Mouse (Mus musculus): ENCODE results near the gene S100a5.

The S100a5 gene

DNA sequence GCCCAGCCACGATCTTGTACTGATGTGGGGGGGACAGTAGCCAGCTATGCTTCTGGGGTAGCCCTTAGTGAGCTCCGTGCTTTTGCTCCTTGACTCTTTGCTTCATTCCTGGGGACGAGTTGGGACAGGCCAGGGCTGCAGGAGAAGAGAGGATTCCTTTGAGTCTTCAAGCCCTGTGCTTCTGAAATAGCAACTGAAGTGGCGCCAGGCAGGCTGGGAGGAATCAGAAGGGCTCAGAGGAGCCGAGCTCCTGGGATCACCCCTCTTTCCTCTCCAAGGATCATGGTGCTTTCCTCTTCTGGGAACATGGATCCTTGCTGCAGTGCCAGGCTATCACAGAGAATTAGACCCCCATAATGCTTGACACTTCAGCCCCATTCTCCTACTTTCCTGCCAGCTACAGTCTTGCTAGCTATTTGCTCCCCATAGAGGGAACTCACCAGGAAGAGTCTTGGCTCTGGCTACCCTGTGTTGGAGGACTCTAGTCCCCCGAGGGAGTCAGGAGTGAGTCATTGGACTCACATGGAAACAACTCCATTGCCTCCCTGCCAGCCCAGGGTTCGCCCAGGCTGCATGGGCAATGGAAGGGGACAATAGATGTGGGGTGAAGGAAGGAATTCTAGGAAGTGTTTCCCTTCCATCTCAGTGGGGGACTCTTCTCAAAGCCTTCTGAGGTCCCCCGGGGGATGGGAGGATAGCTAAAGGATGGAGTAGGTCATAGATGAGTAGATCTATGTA, 7.7 kb upstream of the S100a5 start:
- no peak for DNase-seq

DNA sequence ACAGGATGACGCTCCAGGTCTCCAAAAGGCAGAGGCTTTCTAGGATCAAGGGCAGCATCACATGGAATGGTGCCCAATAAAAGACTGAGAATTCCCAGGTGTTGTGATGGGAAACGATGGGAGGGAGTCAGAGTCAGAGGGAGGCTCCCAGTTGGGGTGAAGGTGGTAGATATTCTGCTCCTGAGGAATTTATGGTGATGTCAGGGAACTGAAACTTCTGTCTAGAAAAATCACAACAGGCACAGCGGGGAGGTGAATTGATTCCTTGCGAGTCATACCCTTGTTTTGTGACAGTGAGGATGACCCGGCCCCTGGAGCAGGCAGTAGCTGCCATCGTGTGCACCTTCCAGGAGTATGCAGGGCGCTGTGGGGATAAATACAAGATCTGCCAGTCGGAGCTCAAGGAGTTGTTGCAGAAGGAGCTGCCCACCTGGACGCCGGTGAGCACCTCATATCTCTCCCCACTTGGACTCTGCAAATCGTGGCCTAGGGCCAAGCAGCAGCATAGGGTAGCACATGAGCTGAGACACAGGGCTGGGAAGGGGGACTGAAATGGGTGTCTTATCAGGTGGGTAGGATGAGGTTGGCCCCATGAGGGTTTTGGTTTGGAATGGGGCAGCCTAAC, 6.7 kb upstream of the S100a5 start, which contains the start of gene Gm42674:
Gm42674 (plus strand) TSS at position 419 of the 625 bp plus-strand sequence.
- no peak for DNase-seq

DNA sequence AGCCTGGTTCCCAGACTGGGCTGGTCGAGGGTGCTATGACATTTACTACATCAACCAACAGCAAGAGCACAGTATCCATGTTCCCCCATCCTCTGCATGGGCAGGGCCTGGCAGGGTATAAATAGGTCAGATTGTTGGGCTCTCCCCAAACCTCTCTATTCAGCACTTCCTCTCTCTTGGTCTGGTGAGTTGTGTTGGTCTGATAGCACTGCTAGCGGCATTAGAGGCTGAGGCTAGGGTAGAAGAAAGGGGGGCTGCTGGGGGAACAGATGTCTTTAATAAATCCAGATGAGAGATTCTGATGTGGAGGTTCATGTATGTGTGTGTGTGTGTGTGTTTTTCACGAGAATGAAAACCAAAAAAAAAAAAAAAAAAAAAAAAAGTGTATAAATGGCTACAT, 4.7 kb upstream of the S100a5 start, which contains the start of gene S100a4:
S100a4 (plus strand) TSS at position 149 of the 400 bp plus-strand sequence.
- no peak for DNase-seq

DNA sequence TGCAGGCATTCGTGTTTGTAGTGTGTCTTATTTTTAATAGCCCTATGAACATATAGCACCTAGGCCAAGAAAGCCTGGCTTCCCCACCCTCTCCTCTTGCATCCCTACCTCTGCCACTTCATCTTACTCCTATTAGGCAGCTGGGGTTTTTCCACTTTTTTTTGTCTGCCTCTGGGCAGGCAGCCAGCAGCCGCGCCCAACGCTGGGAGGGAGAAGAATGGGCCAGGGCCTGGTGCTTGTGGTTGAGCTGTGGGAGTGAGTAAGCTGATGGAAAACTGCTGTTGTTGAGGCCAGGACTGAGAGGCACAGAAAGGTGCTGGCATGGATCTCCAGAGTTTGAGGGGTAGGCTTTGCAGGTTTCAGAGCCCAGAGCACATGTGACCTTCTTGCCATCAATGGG, 3.9 kb upstream of the S100a5 start:
- no peak for DNase-seq

DNA sequence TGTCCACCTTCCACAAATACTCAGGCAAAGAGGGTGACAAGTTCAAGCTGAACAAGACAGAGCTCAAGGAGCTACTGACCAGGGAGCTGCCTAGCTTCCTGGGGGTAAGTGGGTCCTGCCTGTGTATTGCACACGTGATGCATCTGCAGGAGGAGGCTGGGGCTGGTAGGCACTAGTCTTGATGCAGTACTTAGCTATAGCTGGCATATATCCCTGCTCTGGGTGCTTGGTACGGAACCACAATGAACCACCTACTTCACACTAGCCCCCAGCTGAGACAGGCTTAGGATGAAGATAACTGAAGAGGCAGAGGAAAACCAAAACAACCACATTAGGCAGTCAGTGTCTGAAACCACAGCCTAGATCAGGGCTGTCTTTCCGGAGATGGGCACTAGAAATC, 3.3 kb upstream of the S100a5 start:
- DNase-seq, result no peak

DNA sequence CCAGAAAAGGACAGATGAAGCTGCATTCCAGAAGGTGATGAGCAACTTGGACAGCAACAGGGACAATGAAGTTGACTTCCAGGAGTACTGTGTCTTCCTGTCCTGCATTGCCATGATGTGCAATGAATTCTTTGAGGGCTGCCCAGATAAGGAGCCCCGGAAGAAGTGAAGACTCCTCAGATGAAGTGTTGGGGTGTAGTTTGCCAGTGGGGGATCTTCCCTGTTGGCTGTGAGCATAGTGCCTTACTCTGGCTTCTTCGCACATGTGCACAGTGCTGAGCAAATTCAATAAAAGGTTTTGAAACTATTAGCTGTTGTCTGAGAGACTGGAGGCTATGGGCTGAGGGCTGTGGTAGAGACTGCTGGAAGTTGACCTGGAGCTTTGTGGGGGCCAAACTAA, 2.6 kb upstream of the S100a5 start:
- DNase-seq, result no peak

DNA sequence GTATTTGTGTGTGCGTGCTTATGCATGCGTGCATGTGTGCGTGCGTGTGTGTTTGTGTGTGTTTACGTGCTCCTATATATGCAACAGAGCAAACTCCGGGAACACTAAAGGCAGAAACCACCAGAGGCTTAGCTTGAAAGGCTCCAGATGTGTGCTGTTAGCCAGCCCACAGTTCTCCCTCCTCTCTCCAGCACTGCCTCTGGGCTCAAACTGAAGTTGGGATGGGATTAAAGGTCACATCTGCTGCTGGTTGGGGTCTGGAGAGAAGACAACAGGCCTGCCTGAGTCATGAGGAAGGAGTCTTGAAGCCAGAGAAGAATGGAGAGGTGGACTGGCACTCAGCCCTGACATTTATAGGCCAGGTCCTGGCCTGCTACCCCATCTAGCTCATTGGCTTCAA, 2.1 kb upstream of the S100a5 start:
- no peak for DNase-seq

DNA sequence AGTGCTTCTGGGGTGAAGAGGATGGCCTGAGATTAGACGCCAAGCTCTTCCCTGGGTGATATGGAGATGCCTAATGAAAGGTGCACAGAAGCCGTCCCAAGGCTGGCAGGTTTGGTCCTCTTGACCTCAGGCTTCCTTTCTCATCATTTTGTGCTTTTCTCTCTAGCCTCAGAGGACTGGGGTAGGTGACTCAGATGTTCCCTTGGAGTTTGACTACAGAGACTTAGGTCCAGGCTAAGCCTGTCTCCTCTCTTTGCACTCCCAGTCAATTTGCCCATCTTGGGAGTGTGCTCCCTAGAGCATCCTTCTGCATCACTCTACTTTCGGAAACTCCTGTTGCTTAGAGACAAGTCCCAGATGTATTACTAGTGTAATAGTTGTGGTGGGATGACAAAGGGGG, 962 bp upstream of the S100a5 start:
- no peak for DNase-seq

DNA sequence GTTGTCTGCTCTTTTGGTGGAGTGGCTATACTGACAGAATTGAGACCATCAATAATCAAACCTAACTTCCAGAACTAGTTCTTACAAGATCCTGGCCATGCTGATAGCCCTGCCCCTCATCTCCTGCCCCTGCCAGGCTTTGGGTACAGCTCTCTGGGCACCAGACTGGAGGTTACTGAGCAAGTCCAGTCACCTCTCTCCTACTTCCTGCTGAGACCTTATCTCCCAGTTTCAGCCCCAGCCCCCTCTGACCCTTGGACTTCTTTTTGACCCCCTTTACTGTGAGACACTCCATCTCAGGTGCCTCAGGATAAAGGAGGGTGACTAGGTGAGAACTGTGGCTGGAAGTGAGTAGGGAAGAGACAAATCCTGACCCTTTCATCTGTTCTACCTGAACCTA, 779 bp downstream of the S100a5 start:
- DNase-seq, result no peak

DNA sequence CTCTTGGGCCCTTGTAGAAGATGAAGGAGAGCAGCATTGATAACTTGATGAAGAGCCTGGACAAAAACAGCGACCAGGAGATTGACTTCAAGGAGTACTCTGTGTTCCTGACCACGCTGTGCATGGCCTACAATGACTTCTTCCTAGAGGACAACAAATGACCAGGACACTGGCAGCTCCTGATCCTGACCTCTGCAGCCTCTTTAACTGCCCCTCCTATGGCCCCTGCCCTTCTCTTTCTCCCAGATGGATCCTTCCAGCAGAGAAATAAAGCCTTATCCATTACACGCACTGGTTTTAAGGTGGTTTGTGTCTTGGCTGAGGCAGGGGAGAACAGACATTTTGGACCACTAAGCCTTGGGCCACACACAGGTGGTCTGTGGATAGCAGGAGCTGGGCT, 3.2 kb downstream of the S100a5 start:
- no peak for DNase-seq

DNA sequence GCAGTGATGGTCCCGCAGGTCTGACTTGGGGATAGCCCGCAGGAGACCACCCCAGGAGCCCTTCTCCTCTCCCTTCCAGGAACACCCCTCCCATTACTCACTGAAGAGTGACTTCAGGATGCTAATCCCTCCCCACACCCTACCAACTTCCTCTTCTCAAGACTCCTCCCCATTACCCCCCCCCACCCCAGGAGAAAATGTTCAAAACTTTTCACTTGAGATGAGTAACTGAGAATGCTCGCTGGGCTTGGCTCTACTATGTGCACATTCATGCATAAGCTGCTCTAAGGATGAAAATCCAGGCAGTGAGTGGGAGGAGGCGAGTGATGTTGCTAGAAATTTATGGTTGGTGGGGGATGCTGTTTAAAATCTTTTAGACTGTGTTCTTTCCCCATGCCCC, 3.7 kb downstream of the S100a5 start:
- no peak for DNase-seq

DNA sequence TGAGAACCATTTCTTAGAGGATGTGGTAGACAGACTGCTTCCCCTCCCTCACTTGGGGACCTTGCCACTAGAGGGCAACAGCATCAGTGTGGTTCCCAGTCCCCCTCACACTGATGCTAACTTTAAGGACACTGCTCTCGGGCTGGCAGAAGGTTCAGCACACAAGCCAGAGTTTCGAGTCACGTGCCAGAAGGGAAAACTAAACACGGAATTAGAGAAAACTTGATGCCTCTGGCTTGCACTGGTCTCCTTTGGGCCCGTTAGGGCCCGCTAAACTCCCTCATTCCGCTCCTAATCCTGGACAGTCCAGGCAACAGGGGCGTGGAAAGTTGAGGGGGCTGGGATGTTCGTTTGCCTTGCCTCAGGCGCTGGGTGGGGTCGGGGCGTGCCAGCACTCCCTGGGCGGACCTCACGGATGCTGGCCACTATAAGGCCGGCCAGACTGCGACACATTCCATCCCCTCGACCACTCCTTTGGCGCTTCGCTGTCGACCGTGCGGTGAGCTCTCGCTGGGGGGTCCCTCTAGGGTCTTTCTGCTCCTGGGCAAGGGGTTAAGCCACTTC, 4.5 kb downstream of the S100a5 start, which contains the start of gene S100a6:
S100a6 (plus strand) TSS at position 155 of the 564 bp plus-strand sequence.
- DNase-seq, result peak; percentile 85

DNA sequence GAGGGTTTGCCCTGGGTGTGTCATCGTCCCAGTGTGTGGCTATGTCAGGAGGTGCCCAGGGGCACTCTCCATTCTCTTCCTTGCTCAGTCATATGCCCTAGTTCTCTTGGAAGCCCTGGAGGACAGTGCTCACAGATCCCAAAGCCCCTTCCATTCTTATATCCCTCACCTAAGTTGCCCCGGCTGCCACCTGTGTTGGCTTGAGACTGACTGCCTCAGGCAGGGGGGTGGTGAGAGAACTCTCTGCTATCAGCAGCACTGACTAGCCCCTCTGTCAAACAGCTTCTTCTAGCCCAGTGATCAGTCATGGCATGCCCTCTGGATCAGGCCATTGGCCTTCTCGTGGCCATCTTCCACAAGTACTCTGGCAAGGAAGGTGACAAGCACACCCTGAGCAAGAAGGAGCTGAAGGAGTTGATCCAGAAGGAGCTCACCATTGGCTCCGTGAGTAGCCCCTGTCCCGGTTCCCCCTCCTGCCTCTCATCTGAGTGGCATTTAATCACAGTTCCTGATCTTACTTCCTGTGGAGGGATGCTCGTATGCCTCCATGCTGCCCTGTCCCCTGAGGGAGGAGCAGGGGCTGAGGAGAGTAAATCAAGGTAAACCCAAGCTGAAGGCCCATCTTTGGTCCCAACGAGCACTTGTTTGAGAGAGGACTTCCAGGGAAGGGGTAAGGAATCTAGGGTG, 5.3 kb downstream of the S100a5 start:
- DNase-seq, result no peak

DNA sequence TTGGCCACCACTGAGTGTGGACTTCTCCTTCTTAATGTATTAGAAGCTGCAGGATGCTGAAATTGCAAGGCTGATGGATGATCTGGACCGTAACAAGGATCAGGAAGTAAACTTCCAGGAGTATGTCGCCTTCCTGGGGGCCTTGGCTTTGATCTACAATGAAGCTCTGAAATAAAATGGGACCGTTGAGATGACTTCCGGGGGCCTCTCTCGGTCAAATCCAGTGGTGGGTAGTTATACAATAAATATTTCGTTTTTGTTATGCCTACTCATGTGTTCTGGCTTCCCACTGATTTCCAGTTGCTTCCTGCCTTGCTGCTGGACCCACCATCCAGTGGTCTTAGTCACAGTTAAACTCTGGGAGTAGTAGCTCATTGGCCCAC, 5.8 kb downstream of the S100a5 start:
- no peak for DNase-seq

DNA sequence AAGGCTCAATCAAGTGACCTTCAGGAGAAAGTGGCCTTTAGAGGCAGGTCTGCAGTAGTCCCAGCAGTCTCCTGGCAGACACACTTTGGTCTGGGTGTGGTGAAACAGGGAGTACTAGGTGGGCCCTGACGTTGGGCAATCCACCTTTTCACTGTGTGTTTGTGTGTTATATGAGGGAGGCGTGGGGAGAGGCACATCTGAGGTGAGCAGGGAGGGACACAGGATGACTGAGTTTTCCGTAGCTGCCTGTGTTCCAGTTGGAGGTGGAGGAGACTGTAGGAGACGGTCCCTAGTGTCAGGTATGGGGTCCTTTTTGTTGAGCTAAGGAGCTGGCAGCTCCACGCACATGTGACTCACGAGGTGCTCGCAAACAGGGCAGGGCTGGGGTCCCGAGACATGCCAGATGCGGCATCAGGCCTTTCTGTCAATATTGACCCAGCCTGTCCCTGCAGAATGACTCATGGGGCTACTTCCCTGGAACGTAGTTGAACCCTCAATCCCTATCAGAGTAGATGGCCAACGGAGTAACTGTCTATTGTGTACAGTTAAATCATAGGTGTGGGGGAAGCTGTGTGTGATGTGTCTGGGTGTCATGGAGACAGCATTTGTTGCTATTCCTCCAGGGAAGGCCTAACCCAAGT, 6.4 kb downstream of the S100a5 start:
- DNase-seq, result no peak

DNA sequence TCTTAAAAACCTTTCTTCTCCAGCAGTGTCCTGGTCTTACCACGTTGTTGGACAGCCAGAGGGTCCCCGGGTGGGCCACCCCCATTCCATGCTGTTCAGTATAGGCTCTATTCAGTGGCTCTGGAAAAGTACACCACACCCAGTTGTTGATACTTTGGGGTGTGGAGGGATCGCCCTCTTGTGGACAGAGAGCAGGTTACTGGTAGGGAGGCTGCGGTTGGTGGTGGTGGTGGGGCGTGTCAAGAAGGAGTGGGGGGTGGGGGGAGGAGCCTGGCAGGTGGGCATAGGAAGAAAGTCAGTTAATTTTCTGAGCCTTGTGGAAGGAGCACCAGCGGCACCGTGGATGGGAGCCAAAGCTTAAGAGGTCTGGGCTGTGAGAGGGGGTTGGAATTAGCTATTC, 7.1 kb downstream of the S100a5 start:
- peak; percentile 85 for DNase-seq

DNA sequence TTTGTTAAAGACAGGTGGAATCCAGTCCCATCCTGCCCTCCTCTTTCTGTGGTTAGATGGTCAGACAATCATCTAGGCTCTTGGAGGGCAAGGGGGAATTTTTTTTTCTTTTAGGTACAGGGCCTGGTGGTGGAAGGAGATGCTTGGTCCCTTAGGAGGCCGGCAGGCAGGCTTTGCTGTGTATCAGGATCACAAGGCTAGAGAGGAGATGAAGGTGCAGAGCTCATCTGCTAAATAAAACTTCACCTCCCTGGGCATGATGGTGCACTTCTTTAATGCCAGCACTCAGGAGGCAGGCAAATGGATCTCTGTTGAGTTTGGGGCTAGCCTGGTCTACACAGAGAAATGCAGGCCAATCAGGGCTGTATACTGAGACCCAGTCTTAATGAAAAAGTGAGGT, 7.6 kb downstream of the S100a5 start:
- DNase-seq, result no peak

DNA sequence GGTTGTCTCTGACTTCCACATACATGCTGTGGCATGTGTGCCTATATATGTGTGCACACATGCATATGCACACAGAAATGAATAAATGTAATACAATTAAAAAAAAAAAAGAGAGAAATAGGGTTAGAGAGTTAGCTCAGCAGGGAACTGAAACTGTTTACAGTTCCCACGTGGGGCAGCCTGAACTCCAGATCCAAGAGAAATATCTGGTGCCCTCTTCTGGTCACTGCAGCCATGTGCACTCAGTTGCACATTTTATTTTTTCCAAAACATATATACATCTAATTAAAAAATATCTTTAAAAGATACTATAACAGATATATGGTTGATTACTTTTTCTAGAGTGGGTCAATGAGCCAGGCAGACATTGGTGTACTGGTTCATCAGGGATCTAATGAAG, 9.3 kb downstream of the S100a5 start:
- DNase-seq, result no peak

DNA sequence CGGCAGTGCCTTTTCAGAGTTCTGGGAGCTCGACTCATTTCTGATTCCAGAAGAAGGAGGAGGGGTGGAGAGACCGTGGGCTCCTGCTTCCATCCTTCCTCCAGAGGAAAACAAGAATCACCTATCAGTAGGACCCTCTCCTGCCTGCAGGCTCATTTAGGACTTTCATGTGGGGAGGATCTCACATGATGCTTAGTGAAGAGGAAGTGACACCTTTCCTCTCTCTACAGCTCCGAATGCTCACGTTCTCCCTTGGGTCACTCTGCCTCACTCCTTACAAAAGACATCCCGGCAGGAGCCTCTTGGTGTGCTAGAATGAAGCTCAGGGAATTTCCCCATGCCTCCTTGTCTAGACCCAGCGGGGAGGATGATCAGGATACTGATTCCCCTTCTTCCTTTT, 13.2 kb downstream of the S100a5 start:
- no peak for DNase-seq

DNA sequence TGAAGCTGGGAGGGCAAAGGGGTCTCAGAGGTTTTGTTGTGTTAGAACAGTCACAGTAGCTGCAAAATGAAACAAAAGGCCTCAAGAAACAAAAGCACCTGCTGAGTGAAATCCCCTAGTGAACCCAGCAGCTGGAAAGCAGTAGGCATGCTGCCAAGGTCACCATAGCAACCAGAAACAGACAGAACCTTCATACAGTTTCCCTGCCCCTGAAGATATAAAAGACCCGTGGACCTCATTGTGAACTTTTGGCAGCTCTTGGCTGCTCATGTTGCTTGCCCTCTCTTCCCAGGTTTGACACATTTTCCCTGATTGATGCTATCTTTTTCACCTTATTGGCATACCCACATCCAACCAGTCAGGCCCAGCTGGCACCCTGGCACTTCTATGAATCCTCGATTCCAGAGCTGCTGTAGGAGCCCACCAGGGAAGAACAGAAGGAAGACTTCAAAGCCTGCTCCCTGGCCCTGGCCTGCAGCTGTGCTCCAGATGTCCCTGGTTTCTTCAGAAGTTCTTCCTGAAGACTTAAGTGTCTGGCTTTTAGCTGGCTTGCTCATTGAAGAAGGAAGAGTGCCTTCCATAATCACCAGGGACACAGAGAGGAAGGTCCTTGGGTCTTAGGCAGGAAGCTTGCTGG, 15.2 kb downstream of the S100a5 start:
- DNase-seq, result peak; percentile 69

DNA sequence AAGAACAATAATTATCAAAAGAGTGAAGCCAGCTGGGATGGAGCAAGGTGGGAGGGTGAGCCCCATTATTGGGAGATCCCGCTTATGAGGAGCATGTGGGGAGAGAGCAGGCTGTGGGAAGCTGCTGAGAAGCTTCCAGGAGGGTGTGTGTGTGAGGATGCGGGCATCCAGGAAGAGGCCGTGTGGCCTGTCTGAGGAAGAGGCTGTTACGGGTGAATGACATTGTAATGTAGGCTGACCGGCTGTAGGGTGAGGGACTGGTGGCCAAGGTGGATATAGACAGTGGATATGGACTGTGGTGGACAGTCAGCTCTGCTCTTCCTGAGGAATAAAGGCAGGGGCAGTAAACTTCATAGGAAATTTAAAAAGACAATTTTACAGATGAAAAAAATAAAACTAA, 17.2 kb downstream of the S100a5 start:
- no peak for DNase-seq

DNA sequence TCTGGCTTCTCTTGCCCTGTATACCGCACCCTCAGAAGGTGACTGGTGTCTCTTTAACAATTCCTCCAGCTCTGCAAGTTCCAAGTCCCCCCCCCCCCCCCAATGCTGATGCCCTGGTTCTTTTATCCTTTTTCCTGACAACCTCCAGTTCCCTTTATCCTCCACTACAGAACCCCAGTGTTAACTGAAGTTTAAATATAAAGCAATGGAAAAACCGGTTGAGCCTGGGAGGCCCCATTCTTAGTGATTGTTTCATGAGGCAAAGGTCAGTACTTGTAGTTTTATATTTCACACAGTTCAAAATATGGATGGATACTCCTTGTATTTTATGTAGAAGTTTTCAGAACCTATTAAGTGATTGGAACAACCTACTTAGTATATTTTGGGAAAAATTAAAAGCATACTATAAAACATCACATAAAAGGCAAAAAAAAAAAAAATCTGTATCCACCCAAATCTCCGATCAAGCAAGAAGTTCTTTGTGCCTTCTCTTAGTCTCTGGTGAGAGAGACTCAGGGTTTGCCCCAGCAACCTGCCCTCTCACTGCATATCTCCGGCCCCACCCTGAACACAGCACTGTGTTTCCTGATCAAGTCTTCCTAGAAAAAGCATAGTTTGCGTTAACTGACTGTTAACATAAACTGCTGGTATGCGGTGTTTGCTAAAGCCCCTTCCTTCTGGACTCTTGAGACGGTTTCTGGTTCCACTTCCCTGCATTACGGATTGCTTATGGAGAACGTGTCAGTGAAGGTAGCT, 18.1 kb downstream of the S100a5 start:
- no peak for DNase-seq
